Mouse (Mus musculus) kidney, adult 18-20 months (tissue): ENCODE measurements around the gene Olfr538.
"Not testable (repeated sequence)": the region's sequence is repeated elsewhere in the genome, so short reads cannot be mapped to it uniquely, and the experiment has no call there.

Experiments used
- DNase-seq: peaks from one replicate; pipeline ENCODE4 v3.0.0; 2021

The Olfr538 gene

DNA sequence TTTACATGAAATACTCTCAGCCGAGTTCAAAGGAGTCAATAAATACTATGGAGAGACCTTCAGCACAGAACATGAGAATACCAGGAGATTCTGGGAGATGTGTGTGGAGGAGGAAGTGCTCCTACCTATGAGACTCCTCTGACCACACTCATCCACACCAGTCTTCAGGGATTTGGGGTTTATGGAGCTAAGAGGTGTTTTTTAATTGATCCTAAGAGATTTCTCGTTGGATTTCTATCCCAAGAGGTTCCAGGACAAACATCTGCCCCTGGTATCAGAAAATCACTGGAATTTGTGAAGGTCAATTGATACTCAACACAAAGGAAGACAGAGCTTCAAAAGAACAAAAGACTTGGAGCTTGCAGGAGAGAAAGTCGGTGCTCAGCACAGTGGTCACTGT, at the start of gene Olfr538:
Olfr538 (plus strand) TSS at position 301 of the 400 bp plus-strand sequence.
- no peak for DNase-seq

DNA sequence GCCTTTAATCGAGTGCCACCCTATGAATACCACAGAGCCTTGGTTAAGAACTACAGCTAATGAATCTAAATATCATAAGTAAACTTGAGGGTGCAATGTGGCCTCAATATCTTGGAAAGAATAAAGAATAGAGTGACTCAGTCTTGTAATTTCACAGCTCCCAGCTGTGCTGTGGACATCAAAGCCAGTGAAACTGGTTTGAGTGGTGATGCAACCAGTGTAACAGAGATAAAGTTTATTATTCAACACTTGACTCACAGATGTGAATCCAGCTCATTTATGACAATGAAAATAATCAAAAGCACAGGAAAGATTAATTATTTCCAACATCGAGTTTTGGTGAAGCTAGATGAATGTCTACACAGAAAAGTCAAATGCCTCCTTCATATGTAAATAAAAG, 27.9 kb upstream of the Olfr538 start:
- no peak for DNase-seq

GRCm38 (mm10) chr7:140600969-140601368, 33.3 kb downstream of the Olfr538 start, which contains the start of gene Olfr46:
TSS of gene Olfr46 (plus strand) at chr7:140601269.
- not testable (repeated sequence) for DNase-seq
